Mouse (Mus musculus): ENCODE measurements around the gene Gm9639.
"Not testable (repeated sequence)": the region's sequence is repeated elsewhere in the genome, so short reads cannot be mapped to it uniquely, and the experiment has no call there.

The Gm9639 gene

DNA sequence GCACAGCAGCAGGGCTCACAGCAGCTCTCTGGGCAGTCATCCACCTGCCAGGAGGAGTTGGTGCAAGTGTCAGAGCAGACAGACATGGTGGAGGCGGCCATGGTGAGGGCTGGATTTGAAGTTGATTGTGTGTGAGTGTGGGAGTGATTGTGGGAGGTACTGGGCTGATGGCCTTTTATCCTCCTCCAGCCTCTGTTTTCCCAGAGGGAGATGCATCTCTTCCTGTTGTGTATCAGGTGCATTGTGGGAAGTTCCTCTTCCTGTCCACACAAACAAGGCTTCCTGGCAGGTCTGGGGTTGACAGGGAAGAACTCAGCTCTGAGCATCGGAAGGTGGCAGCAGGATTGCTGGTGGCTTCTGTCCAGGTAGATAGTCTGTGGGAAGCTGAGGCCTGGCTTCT, at the start of gene Gm9639:
Gene Gm9639 (minus strand): TSS at position 101 of the 400 bp plus-strand sequence.
- no peak for DNase-seq (ENCODE audit: low read depth, low spot score)

- DNase-seq (ENCODE audit: low read depth, low spot score): no peak
Measured at GRCm38 (mm10) chr10:77839006-77839405, 44.1 kb upstream of the Gm9639 start.

- no peak for DNase-seq (ENCODE audit: low read depth, low spot score)
Measured at GRCm38 (mm10) chr10:77835647-77836046, 40.8 kb upstream of the Gm9639 start, which contains the start of gene Krtap10-10. Gene Krtap10-10 (plus strand): TSS chr10:77835947.

DNA sequence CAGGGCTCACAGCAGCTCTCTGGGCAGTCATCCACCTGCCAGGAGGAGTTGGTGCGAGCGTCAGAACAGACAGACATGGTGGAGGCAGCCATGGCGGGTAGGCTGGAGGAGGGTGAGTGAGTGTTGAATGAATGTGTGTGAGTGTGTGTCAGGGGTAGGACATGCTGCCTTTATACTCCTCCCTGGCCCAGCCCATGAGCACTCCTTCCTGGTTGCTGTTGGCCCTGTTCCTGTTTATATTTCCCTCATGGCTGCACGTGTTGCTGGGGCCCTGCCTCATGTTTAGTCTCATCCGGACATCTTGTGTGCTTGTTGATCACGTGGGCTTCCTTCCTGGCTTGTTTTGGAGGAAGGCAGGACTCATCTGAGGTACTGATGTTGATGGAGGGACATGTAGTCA, 32.1 kb upstream of the Gm9639 start, which contains the start of gene Krtap10-4:
Gene Krtap10-4 (minus strand): TSS at position 145 of the 400 bp plus-strand sequence.
- no peak for DNase-seq (ENCODE audit: low read depth, low spot score)

- no peak for DNase-seq (ENCODE audit: low read depth, low spot score)
Measured at GRCm38 (mm10) chr10:77819203-77819602, 24.3 kb upstream of the Gm9639 start.

- no peak for DNase-seq (ENCODE audit: low read depth, low spot score)
Measured at GRCm38 (mm10) chr10:77818523-77818922, 23.6 kb upstream of the Gm9639 start.

- no peak for DNase-seq (ENCODE audit: low read depth, low spot score)
Measured at GRCm38 (mm10) chr10:77815514-77815913, 20.6 kb upstream of the Gm9639 start.

DNA sequence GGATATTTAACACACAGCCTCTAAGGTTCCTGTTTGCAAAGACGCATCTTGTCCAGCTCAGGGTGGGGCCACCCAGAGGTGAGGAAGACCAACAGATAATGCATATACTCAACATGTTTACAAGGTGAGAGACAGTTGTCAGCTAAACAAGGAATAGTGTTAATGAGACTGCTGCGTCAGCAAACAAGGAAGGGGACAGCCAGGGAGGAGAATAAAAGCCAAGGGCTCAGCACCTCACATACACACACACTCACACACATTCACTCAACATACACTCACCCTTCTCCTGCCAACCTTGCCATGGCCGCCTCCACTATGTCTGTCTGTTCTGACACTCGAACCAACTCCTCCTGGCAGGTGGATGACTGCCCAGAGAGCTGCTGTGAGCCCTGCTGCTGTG, 19.5 kb upstream of the Gm9639 start, which contains the start of gene Gm2696:
Gene Gm2696 (plus strand): TSS at position 301 of the 400 bp plus-strand sequence.
- DNase-seq (ENCODE audit: low read depth, low spot score): no peak

DNA sequence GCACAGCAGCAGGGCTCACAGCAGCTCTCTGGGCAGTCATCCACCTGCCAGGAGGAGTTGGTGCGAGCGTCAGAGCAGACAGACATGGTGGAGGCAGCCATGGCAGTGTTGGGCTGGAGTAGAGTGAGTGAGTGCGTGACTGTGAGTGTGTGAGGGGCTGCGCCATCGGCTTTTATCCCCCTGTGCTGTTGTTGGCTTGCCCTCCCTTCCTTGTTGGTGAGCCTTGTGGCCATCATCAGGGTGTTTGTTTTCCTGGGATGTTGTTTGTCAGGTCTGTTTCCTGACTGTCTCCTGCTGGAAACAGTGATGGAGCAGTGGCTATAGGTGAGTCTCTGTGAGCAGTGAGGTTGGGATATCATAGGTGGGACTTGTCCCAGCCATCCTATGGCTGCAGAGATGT, 16.9 kb upstream of the Gm9639 start, which contains the start of gene Gm9507:
Gene Gm9507 (minus strand): TSS at position 101 of the 400 bp plus-strand sequence.
- DNase-seq (ENCODE audit: low read depth, low spot score): no peak

- no peak for DNase-seq (ENCODE audit: low read depth, low spot score)
Measured at GRCm38 (mm10) chr10:77804095-77804494, 9.2 kb upstream of the Gm9639 start.

DNA sequence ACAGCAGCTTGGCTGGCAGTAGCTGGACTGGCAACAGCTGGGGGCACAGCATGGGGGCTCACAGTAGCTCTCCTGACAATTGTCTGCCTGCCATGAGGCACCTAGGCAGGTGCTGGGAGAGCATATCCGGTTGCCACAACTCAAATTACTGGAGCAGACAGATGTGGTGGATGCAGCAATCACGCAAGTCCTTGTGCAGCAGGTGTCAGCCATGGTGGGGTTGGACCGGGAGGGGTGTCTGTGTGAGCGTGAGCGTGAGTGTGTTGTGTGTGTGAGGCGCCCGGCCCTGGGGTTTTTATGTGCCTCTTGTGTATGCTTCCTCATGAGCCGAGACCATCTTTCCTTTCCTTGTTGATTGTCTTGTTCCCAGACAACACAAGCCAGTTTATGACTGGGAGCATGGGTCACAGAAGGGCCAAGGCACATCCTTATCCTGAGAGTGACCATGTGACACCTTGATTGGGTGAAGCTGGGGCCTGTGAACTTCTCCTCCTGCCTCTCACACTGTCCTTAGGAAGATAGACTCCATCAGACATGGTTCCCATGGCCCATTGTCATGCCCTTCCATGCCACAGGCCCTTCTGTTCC, 4.1 kb upstream of the Gm9639 start, which contains the start of gene Gm19668:
Gene Gm19668 (minus strand): TSS at position 213 of the 588 bp plus-strand sequence.
- DNase-seq (ENCODE audit: low read depth, low spot score): no peak

GRCm38 (mm10) chr10:77798164-77798920, 3.5 kb upstream of the Gm9639 start:
- not testable (repeated sequence) for DNase-seq (ENCODE audit: low read depth, low spot score)

DNA sequence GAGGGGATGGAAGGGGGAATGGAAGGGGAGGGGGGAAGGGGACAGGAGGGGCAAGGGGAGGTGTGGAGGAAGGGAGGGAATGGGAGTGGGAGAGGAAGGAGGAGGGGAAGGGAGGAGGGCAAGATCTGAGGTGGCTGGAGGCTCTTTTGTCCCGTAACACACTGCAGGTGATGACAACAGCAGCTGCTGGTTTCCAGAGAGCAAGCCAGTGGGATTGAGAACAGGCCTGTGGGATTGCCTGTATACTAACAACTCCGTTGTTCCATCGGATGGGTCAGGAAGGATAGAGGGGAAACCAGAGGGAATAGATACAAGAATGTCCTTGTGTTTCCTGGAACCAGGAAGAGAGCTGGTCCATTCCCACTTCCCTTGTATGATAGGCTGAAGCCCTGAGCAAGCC, 2.8 kb upstream of the Gm9639 start:
- no peak for DNase-seq (ENCODE audit: low read depth, low spot score)

DNA sequence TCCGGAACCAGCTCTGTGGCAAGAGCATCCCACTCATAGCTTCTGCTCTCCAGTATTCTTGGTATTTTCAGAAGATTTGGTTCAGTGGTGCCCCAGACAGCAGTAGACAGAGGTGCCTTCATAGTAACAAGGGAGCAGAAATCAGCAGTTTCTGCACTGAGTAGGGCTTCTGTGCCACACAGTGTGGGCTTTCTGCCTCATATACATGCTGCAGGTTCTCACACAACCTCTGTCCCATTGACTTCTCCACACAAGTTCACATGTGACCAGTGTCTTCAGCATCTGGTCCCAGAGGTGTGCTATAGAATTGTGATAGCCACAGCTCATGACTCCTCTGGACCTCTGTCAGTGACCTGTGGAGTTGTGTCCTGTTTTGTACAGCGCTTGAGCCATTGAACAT, 6.3 kb downstream of the Gm9639 start:
- DNase-seq (ENCODE audit: low read depth, low spot score): no peak

DNA sequence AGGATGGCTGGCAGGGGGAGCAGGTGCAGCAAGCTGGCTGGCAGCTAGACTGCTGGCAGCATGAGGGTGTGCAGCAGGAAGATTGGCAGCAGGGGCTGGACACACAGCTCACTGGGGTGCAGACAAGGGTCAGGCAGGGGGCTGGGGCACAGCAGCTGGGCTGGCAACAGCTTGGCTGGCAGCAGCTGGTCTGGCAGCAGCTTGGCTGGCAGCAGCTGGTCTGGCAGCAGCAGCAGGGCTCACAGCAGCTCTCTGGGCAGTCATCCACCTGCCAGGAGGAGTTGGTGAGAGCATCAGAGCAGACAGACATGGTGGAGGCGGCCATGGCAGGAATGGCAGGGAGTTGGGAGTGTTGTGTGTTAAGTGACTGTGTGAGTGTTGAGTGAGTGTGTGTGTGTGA, 7.0 kb downstream of the Gm9639 start, which contains the start of gene Gm7137:
Gene Gm7137 (minus strand): TSS at position 325 of the 400 bp plus-strand sequence.
- not testable (repeated sequence) for DNase-seq (ENCODE audit: low read depth, low spot score)

DNA sequence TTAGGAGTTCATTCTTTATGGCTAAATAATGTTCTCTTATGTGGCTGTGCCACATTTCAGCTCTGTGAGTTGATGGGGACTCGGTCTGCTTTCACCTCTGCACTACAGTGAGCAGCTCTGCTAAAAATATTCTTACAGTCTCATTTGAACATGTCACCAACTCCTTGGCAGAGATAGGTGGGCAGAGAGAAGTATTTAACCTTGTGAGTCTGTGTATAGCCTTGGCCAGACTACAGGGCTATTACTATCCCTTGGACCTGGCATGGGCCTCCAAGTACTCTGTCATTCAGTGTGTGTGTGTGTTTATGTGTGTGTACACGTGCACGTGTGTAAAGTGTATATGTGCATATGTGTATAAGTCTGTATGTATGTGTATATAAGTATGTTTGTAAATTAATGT, 11.5 kb downstream of the Gm9639 start:
- DNase-seq (ENCODE audit: low read depth, low spot score): not testable (repeated sequence)

GRCm38 (mm10) chr10:77782442-77782841, 12.4 kb downstream of the Gm9639 start, which contains the start of gene Gm3250:
Gene Gm3250 (minus strand): TSS chr10:77782542.
- DNase-seq (ENCODE audit: low read depth, low spot score): not testable (repeated sequence)

- not testable (repeated sequence) for DNase-seq (ENCODE audit: low read depth, low spot score)
Measured at GRCm38 (mm10) chr10:77776844-77777243, 18.0 kb downstream of the Gm9639 start, which contains the start of gene Gm7138. Gene Gm7138 (minus strand): TSS chr10:77776944.

DNA sequence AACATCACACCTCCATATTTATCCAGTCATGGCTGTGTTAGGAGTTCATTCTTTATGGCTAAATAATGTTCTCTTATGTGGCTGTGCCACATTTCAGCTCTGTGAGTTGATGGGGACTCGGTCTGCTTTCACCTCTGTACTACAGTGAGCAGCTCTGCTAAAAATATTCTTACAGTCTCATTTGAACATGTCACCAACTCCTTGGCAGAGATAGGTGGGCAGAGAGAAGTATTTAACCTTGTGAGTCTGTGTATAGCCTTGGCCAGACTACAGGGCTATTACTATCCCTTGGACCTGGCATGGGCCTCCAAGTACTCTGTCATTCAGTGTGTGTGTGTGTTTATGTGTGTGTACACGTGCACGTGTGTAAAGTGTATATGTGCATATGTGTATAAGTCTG, 22.7 kb downstream of the Gm9639 start:
- DNase-seq (ENCODE audit: low read depth, low spot score): not testable (repeated sequence)

- DNase-seq (ENCODE audit: low read depth, low spot score): not testable (repeated sequence)
Measured at GRCm38 (mm10) chr10:77771225-77771624, 23.7 kb downstream of the Gm9639 start, which contains the start of gene Gm3238. Gene Gm3238 (minus strand): TSS chr10:77771325.

- no peak for DNase-seq (ENCODE audit: low read depth, low spot score)
Measured at GRCm38 (mm10) chr10:77769727-77770126, 25.1 kb downstream of the Gm9639 start.

- not testable (repeated sequence) for DNase-seq (ENCODE audit: low read depth, low spot score)
Measured at GRCm38 (mm10) chr10:77759582-77759981, 35.3 kb downstream of the Gm9639 start, which contains the start of gene Gm3233. Gene Gm3233 (minus strand): TSS chr10:77759682.
